Mouse (Mus musculus): ENCODE results near the gene Ahcyl2.

The Ahcyl2 gene

GRCm38 (mm10) chr6:29853213-29853899 lies 85.5 kb downstream of the Ahcyl2 start:
- peak; percentile 92 for DNase-seq (ENCODE audit: low read depth)

GRCm38 (mm10) chr6:29853900-29854390 lies 86.1 kb downstream of the Ahcyl2 start:
- DNase-seq (ENCODE audit: low read depth), result no peak

DNA sequence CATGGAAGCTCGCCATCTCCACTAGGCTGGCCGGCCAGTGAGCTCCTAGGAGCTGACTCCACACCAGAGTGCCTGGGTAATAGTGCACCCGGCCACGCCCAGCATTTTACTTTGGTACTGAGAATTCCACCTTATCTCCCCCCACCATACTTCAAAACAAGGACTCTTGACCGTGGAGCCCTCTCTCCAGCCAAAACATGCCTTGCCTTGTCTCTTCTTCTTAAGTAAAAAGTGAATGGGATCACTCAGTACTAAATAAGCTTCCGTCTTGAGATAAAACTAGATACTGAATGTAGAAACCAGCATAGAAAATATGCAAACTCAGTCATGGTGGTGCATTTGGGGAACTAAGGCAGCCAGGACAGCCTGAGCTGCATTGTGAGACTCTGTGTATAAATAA lies 90.8 kb downstream of the Ahcyl2 start:
- DNase-seq (ENCODE audit: low read depth), result no peak

GRCm38 (mm10) chr6:29859344-29859743 lies 91.5 kb downstream of the Ahcyl2 start:
- no peak for DNase-seq (ENCODE audit: low read depth)

DNA sequence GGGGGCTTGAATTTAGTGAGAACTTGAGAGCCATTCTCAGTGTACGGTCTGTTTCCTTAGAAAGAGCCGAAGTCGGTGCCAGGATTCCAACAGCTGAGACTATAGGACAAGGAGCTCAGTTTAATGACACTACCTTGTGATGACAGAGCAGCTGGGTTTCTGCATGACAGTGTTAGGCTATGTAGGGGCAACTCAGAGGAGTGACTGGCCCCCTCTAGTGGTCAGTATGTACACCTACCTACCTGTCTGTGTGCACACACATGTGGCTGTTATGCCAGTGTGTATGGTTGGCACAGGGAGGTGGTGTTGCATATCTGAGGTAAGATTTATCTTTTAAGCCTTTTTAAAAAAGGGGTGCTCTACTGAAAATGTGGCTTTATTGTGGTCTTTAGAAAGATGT lies 92.4 kb downstream of the Ahcyl2 start:
- DNase-seq (ENCODE audit: low read depth), result peak; percentile 28

GRCm38 (mm10) chr6:29864926-29865325 lies 97.1 kb downstream of the Ahcyl2 start:
- DNase-seq (ENCODE audit: low read depth), result no peak

GRCm38 (mm10) chr6:29866935-29867724 lies 99.3 kb downstream of the Ahcyl2 start:
- DNase-seq (ENCODE audit: low read depth), result no peak

- DNase-seq (ENCODE audit: low read depth), result no peak
Measured at GRCm38 (mm10) chr6:29868341-29868895, 100.6 kb downstream of the Ahcyl2 start.

DNA sequence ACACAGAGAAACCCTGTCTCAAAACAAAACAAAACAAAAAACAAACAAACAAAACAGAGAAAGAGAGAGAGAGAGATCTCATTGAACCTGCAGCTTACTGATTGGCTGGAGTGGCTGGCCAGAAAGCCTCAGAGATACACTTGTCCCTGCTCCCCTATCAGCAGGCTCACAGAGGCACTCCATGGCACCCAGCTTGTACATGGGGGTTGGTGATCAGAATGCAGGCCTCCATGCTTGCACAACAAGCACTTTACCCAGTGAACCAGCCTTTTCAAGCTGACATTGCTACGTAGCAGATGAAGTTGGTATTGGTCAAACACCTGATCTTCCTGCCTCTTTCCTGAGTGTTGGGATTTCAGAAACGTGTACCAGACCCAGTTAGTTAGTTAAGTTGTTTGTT lies 105.8 kb downstream of the Ahcyl2 start:
- DNase-seq (ENCODE audit: low read depth), result no peak

GRCm38 (mm10) chr6:29875576-29875975 lies 107.8 kb downstream of the Ahcyl2 start:
- no peak for DNase-seq (ENCODE audit: low read depth)

- no peak for DNase-seq (ENCODE audit: low read depth)
Measured at GRCm38 (mm10) chr6:29876782-29877181, 109.0 kb downstream of the Ahcyl2 start.

DNA sequence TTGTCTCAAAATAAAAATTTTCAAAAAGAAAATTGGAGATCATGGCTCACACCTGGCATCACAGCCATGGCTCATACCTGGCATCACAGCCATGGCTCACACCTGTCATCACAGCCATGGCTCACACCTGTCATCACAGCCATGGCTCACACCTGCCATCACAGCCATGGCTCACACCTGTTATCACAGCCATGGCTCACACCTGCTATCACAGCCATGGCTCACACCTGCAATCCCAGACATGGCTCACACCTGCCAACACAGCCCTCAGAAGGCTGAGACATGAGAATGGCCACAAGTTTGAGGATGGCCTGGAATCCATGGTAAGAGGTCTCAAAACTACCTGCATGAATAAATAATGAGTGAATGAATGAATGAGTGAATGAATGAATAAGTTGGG lies 111.8 kb downstream of the Ahcyl2 start:
- no peak for DNase-seq (ENCODE audit: low read depth)

GRCm38 (mm10) chr6:29880796-29881195 lies 113.0 kb downstream of the Ahcyl2 start:
- no peak for DNase-seq (ENCODE audit: low read depth)

DNA sequence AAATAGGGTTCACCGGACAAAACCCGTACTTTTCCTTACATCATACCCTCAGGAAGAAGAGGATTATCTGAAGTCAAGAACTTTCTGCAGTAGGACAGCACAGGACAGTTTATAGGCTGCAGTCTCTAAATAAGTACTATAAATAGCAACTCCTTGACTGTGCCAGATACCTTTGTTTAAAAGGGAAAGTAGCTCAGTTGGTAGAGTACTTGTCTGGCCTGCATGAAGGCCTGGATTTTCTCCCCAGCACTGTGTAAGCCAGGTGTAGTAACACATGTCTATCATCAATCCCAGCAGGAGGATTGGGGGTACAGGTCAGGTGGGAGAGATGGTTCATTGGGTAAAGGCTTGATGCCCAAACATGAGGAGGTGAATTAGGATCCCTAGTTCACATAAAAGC lies 114.1 kb downstream of the Ahcyl2 start:
- no peak for DNase-seq (ENCODE audit: low read depth)

GRCm38 (mm10) chr6:29882870-29883269 lies 115.1 kb downstream of the Ahcyl2 start:
- no peak for DNase-seq (ENCODE audit: low read depth)

GRCm38 (mm10) chr6:29891151-29891550 lies 123.3 kb downstream of the Ahcyl2 start:
- DNase-seq (ENCODE audit: low read depth), result peak; percentile 24

- no peak for DNase-seq (ENCODE audit: low read depth)
Measured at GRCm38 (mm10) chr6:29896976-29897375, 129.2 kb downstream of the Ahcyl2 start.

- DNase-seq (ENCODE audit: low read depth), result no peak
Measured at GRCm38 (mm10) chr6:29901450-29901849, 133.6 kb downstream of the Ahcyl2 start.

- DNase-seq (ENCODE audit: low read depth), result no peak
Measured at GRCm38 (mm10) chr6:29902256-29902655, 134.4 kb downstream of the Ahcyl2 start.

DNA sequence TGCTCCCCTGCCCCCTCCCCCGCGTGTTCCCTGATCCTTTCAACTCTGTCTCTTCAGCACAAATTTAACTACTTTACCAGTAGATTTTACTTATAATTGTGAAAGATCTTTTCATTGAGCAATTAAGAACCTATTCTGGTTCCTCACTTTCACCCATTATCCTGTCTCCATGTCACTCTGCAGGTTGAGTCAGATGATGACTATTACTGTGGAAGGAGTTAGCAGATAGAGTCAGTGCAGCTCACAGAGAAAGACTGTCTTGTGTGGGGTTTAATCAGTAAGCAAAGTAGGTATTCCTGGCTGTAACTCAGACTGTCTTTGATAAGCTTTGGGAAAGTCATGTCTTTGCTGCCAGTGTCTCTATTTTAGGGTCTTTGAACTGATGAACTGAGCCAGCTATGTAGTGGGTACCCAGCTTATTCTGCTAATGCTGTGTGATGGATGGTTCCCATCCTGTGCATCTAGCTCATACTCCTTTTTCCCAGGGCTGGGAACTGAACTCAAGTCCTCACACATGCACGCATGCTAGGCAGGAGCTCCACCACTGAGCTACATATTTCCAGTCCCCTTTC lies 135.6 kb downstream of the Ahcyl2 start:
- DNase-seq (ENCODE audit: low read depth), result no peak

- no peak for DNase-seq (ENCODE audit: low read depth)
Measured at GRCm38 (mm10) chr6:29904281-29904680, 136.5 kb downstream of the Ahcyl2 start.

DNA sequence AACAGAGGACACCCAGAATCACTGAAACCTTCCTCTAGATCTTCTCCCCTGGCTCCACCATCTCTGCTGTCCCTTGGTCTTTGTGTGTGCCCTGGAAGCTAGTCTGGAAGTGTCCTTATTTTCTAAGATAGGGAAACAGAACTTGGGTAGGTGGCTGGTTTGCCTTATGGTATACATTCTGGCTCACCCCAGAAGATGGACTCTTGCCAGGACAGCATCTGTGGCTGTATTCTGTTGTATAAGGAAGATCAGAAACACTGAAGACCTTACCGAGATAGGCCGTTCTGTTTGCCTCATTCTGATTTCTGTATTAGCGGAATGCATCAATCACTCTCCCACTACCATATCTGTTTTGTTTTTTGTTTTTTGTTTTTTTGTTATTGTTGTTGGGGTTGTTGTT lies 142.8 kb downstream of the Ahcyl2 start:
- no peak for DNase-seq (ENCODE audit: low read depth)

- peak; percentile 13 for DNase-seq (ENCODE audit: low read depth)
Measured at GRCm38 (mm10) chr6:29913673-29914072, 145.9 kb downstream of the Ahcyl2 start.

All from NIH3T3 (cell line).